Mouse (Mus musculus) frontal cortex, adult (tissue): ENCODE measurements around the gene Kirrel3.

ENCODE experiments used
- ATAC-seq: cut with Nextera tagmentation; 2 replicates; pipeline ENCODE4 v1.9.2; 2017; ENCODE audit warnings: mild to moderate bottlenecking, moderate library complexity, mixed read lengths; ENCODE audit not compliant: low TSS enrichment

Kirrel3 gene

DNA sequence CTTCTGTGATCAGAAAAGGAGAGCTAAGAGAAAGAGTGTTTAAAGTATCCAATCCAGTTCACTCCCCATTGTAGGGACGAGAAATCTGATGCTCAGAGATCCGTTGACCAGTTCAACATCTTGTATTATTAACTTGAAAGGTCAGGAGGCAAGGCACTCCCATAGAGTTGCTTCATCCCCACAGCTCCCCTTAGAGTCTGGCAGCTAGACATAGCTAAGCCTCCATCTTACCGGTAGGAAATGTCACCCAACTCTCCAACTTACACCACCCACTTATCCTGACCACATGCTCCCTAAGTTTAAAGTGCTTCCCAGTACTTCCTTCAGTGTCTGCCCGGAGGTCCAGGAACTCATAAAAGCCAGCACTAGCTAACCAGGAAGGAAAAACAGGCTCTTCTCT lies 202.7 kb downstream of the Kirrel3 start:
- ATAC-seq = peak; percentile 6; the same call in 1 of the 2 replicates

DNA sequence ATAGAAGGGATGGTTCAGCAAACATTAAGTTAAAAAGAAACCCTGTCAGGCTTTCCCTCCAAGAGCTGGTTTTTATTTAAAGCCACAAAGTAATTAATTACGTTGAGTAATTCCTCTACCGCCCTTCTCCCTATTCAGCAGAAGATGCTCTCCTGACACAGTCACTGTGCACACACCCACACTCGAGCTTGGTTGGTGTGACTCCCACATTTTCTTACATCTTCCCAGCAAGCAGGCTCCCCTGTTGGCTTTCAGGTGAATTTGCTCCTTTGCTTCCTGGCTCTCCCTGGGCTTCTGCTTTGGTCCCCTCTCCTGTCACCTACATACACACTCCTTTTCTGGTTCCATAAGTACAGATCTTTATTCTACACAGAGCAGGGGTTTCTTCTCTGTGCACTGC lies 203.7 kb downstream of the Kirrel3 start:
- ATAC-seq = peak; percentile 53

- ATAC-seq = peak; percentile 68
These were observed 210.0 kb downstream of the Kirrel3 start for GRCm38 (mm10) chr9:34695646-34696045.

- peak; percentile 47 for ATAC-seq
These were observed 218.0 kb downstream of the Kirrel3 start for GRCm38 (mm10) chr9:34703547-34704300.

DNA sequence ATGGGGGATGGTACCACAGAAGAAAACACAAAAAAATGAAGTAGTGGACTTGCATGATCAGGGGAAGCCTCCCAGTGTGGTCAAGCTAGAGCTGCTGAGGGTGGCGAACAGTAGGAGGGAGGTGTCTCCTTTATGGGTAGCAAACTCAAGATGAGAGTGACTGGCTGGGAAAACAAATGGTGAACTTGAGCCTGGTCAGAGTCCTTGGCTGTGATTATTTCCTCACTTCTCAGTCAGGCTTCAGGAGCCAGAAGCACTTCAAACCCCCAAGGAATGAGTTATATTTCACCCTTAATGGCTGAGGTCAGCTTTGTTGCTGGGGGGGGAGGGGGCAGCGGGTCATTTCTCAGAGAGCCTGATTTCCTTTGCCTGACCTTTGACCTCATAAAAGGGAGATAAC lies 218.7 kb downstream of the Kirrel3 start:
- ATAC-seq = no peak

DNA sequence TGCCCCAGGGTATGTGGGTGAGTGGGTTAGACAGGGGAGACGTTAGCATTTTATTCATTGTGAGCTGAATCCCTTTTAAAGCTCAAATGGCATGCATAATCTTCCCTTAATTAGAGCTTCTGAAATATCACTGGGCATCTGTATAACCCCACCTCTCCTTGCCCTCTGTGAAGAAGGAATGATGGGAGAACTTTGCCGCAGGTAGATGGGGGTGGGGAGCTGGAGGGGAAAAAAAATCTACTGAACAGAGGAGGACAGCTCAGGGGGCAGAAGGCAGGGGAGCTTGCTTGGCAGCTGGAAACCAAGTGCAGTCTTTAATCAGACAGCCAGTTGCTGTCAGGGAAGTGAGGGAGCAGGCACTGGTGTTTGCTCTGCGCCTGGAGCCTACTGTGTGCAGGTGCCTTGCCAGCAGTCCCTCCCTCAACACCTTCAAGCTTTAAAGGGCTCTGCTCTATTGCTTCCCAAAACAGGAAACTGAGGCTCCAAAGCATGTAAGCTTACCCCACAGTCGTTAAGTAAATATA lies 220.7 kb downstream of the Kirrel3 start:
- ATAC-seq = no peak

- ATAC-seq = peak; percentile 38; the same call in 1 of the 2 replicates
These were observed 223.0 kb downstream of the Kirrel3 start for GRCm38 (mm10) chr9:34708691-34709090.

DNA sequence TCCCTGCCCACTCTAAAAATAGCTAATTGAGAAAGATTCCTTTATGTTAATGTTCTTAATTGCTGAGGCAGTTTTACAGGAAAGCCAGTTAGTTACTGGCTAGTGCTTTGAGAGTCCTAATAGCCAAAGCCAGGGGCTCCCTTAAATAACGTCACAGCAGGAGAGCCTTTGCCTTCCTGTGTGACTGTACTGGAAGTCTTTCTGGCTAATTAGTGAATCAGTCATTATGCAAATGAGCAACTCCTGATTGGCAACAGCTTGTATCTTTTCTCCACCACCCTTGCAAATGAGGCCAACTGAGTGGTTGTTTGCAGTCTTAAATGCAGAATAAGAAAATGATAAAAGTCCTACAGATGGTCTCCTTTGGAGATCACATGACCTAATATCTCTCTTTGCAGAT lies 226.3 kb downstream of the Kirrel3 start:
- 0 out of 2 replicates have a peak, but pooled peaks have one; percentile 17 for ATAC-seq

GRCm38 (mm10) chr9:34712996-34713395 lies 227.3 kb downstream of the Kirrel3 start:
- no peak for ATAC-seq

DNA sequence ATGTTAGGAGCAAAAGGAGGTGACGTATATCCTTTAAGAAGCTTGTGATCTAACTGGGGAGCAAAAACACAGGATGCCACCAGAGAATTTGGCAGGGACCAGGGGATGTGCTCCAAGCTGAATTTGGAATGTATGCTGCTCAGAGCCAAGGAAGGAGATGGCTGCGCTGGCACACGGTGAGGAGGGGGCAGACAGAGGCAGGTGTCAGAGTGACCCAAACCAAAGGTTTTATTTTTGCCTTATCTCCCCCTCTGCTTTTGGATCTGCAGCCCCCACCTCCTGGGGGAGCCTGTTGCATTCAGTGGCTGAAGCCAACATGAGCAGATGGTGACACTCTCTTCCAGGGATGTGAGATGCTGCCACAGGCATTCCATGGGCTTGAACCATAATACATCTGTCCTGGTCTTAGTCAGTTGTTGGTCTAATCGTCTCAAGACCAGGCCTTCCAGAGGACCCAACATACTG lies 227.8 kb downstream of the Kirrel3 start:
- ATAC-seq = peak; percentile 72

DNA sequence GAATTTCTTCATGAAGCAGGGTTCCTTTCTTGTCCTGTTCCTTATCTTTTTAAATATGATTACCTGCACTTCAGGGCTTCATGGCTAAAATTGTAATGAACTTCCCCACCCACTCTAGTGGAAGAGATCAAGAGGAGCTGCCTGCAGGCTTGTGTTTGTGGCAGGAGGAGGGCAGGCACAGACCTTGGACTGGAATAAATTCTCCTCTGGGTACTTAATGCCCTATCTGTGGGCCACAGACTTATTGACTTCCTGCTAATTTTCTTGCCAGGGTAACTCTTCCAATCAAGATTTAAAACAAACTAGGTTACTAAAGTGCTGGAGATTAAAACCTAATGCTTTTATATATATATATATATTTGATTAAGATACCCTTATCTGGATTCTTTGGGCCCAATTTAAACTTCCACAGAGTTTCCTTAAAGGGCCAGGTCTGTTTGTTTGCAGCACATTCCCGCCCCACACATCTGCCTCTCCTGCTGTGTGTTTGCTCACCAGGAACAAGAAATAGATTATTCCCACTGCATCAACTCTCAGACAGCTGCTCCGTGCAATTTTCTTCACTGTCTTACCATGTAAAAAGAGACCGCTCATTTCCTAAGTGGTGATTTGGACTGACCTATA lies 229.4 kb downstream of the Kirrel3 start:
- ATAC-seq = no peak

DNA sequence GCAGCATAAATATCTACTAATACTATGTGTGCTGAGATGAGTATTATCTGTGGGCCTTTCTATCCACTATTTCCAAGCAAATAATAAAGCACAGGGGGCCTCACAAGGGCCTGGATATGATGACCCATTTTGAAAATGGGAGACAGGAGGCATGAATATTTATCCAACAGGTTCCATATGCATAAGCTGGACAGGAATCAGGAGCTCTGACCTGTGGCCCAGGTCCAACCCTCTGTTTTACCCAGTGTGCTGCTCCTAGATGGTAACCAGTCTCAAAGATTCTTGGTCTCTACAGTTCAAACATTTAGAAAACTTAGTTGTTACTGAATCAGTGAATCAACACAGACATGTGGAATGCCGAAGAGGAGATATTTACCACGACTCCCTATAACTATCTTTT lies 230.8 kb downstream of the Kirrel3 start:
- no peak for ATAC-seq

DNA sequence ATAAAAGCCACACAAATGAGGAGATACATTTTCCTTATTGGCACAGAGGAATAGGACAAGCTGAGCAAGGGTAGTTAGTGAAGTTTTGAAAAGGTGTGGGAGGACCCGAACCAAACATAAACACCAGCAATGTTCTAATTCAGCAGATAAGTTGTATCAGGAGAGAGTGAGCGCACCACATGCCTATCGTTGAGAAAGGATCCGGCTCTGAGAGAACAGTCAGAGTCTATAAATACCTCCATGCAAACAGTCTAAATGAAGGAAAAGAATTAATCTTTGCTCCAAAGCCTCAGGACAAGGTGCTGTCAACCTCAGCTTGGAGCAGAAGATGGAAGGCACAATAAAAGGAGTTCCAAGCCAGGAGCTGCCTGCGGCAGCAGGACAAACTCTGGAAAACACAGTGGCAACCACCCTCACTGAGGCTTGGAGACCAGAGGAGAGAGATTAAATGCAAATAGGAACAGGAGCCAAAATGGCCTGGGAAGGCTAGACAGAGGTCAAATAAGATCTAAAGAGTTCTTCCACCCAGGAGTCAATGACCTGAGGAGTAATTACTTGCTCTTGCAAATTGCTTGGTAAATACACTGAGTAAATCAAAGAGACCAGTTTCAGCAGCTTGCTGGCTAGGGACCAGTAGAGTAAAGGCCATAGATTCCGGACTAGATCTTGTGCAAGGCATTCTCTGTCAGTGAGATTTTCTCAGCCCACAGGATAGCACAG lies 235.9 kb downstream of the Kirrel3 start:
- ATAC-seq = 0 out of 2 replicates have a peak, but pooled peaks have one; percentile 28

DNA sequence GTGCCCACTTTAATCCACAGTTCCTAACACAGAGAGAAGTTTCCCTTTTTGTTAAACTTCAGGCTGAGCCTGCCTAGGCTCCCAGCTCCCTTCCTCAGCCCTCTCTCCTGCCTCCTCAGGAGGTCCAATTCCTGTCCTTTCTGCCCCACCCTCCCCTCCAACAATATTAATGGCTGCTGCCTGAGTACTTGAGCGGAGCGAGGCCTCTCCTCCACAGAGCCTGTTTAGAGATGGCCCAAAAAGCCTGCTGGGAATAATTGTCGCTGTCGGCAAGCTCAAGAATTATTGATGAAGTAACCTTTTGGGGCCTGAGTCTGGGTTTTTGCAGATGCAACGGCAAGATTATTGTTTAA lies 236.5 kb downstream of the Kirrel3 start:
- ATAC-seq = no peak

- peak; percentile 14 for ATAC-seq
These were observed 246.8 kb downstream of the Kirrel3 start for GRCm38 (mm10) chr9:34732507-34732906.

- peak; percentile 82 for ATAC-seq
These were observed 247.9 kb downstream of the Kirrel3 start for GRCm38 (mm10) chr9:34733579-34733978.

DNA sequence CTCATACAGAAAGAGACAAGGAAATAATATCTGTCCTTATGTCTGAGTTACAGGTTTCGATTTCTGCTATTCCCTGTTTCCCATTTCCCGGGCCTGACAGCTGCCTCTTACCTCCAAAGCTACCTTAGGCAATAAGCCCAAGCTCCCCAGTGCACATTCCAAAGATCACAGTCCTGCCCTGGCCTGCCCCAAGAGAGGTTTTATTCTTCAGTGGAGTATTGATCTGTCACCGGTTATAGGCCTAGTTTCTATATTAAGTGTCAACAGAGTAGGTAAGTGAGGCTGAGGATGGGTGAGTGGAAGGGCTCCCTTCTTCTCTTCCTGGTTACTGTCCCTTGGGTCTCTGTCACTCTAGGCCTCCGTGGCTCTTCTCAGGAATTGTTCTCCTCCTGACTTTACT lies 249.3 kb downstream of the Kirrel3 start:
- no peak for ATAC-seq

GRCm38 (mm10) chr9:34739431-34739830 lies 253.7 kb downstream of the Kirrel3 start:
- ATAC-seq = no peak

DNA sequence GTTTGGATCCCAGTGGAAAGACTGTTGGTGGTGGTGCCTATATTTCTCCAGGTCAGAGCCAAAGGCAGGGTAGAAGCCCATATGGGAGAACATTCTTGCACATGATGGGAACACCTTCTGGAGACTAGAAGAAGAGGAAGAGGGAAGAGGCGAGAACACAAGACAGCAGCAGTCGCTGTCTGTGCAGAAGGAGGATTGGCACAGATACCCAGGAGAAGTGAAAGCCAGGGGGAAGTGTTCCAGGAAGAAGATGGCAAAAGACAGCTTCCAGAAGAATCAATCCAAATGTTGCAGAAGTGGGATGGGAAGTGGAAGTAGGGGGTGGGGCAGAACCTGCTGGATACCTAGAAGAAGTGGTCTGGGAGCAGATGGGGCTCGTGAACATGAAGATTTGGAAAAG lies 255.1 kb downstream of the Kirrel3 start:
- peak; percentile 90 for ATAC-seq

- peak; percentile 64; the same call in 1 of the 2 replicates for ATAC-seq
These were observed 262.3 kb downstream of the Kirrel3 start for GRCm38 (mm10) chr9:34748003-34748402.

DNA sequence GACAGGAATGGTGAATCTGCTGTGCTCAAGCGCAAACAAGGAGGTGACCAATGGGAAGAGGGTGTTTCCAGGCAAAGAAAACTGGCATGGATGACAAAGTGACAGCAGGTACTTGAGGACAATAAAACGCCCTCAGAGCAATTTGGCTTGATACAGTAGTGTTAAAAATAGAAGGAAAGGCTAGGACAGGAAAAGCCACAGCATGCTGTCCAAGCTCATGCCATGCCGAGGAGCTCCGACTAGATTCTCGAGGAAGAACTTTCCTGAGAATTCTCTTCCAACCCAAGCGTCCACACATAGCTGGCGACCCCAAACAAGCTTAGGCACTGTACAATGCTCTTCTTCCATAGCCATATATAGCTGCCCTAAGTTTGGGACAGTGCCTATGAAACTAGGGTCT lies 263.5 kb downstream of the Kirrel3 start:
- no peak for ATAC-seq

DNA sequence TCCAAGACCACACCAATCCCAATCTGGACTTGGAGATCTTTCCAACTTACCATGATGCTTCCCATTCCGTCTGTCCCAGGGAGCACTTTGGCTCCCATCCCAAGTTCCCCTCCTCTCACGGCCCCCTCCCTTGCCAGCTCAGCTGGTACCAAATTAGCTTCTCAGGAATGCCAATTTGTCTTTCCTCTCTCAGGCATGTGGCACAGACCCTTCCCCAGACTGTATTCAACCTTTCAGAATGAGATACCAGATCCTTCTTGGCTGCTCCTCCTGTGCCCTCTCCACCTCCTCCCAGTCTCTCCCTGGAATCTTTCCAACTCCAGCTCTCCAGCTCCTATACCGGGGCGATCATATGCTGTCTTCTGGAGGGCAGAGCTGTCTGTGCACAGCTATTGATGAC lies 264.2 kb downstream of the Kirrel3 start:
- no peak for ATAC-seq
